Mouse (Mus musculus) lung, postnatal 0 days (tissue): ENCODE measurements around the gene Fbxo46.

ENCODE experiments used
- CTCF ChIP-seq: IDR thresholded peaks from 2 replicates; pipeline ENCODE4 v1.5.1; 2016; ENCODE audit warnings: antibody characterized with exemption, mild to moderate bottlenecking
- EP300 ChIP-seq: IDR thresholded peaks from 2 replicates; pipeline ENCODE4 v1.6.1; 2016; ENCODE audit warnings: antibody characterized with exemption, mild to moderate bottlenecking, control low read depth

DNA sequence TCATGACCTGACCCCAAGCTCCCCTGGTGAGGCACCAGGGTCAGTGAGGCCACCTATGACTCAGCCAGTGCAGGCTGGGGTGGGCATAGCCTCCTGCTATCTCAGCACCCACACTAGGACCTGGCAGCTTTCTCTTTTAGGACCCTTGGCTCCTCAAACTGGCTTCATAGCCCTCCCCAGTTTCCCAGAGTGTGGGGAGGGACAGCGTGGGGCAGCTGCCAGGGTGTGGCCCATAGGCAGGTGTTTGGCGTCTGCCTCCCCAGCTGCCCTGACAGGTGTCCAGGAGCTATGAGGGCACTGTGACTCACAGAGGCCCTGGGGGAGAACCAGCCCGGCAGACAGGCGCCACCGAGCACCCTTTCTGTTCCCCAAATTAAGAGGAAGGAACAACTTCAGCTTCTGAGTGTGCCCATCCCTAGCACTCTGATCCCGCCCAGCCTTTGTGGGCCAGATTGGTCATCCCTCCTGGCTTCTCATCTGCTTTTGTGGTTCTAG, 35.3 kb upstream of the Fbxo46 start:
- TF ChIP-seq EP300: no peak
- no peak for TF ChIP-seq CTCF
